Mouse (Mus musculus): Measurements from ENCODE around the gene Rsph1.

The Rsph1 gene

GRCm38 (mm10) chr17:31259145-31259544, 18.0 kb downstream of the Rsph1 start:
- in situ Hi-C loops (cut with MseI, MboI) = loop anchor here (5.0 kb wide), 2 partner anchors 33 to 38 kb away; no protein-coding TSS in a partner anchor

GRCm38 (mm10) chr17:31258310-31258865, 18.8 kb downstream of the Rsph1 start:
- in situ Hi-C loops (cut with MseI, MboI) = loop anchor here (5.0 kb wide), 2 partner anchors 34 to 39 kb away; no protein-coding TSS in a partner anchor

- in situ Hi-C loops (cut with MseI, MboI) = loop anchor here (5.0 kb wide), 2 partner anchors 34 to 39 kb away; no protein-coding TSS in a partner anchor
Observed at GRCm38 (mm10) chr17:31257898-31258297, 19.3 kb downstream of the Rsph1 start.

GRCm38 (mm10) chr17:31257149-31257548, 20.0 kb downstream of the Rsph1 start:
- in situ Hi-C loops (cut with MseI, MboI) = loop anchor here (5.0 kb wide), 2 partner anchors 35 to 40 kb away; no protein-coding TSS in a partner anchor

GRCm38 (mm10) chr17:31254463-31254931, 22.7 kb downstream of the Rsph1 start:
- in situ Hi-C loops (cut with MseI, MboI) = no loop called here

GRCm38 (mm10) chr17:31253951-31254350, 23.2 kb downstream of the Rsph1 start:
- in situ Hi-C loops (cut with MseI, MboI) = no loop called here

GRCm38 (mm10) chr17:31247144-31247543, 30.0 kb downstream of the Rsph1 start:
- in situ Hi-C loops (cut with MseI, MboI) = loop anchor here in 1 of 2 experiments (25.0 kb wide), 1 partner anchor 110 kb away; the partner anchor contains the start of genes Tff2 and Tff3

GRCm38 (mm10) chr17:31245321-31245720, 31.9 kb downstream of the Rsph1 start:
- in situ Hi-C loops (cut with MseI, MboI) = loop anchor here in 1 of 2 experiments (25.0 kb wide), 1 partner anchor 108 kb away; the partner anchor contains the start of genes Tff2 and Tff3

- in situ Hi-C loops (cut with MseI, MboI) = loop anchor here in 1 of 2 experiments (25.0 kb wide), 1 partner anchor 105 kb away; the partner anchor contains the start of genes Tff2 and Tff3
Observed at GRCm38 (mm10) chr17:31242764-31243163, 34.4 kb downstream of the Rsph1 start.

- in situ Hi-C loops (cut with MseI, MboI) = loop anchor here in 1 of 2 experiments (25.0 kb wide), 1 partner anchor 104 kb away; the partner anchor contains the start of genes Tff2 and Tff3
Observed at GRCm38 (mm10) chr17:31241156-31241555, 36.0 kb downstream of the Rsph1 start.

GRCm38 (mm10) chr17:31238234-31239020, 38.8 kb downstream of the Rsph1 start:
- in situ Hi-C loops (cut with MseI, MboI) = loop anchor here in 1 of 2 experiments (25.0 kb wide), 1 partner anchor 101 kb away; the partner anchor contains the start of genes Tff2 and Tff3

GRCm38 (mm10) chr17:31235915-31236314, 41.3 kb downstream of the Rsph1 start:
- in situ Hi-C loops (cut with MseI, MboI) = loop anchor here in 1 of 2 experiments (25.0 kb wide), 1 partner anchor 99 kb away; the partner anchor contains the start of genes Tff2 and Tff3

- in situ Hi-C loops (cut with MseI, MboI) = loop anchor here in 1 of 2 experiments (25.0 kb wide), 1 partner anchor 95 kb away; the partner anchor contains the start of genes Tff2 and Tff3
Observed at GRCm38 (mm10) chr17:31232251-31233010, 44.8 kb downstream of the Rsph1 start.

- in situ Hi-C loops (cut with MseI, MboI) = loop anchor here in 1 of 2 experiments (25.0 kb wide), 1 partner anchor 94 kb away; the partner anchor contains the start of genes Tff2 and Tff3
Observed at GRCm38 (mm10) chr17:31231780-31232179, 45.4 kb downstream of the Rsph1 start.

GRCm38 (mm10) chr17:31226931-31227330, 50.3 kb downstream of the Rsph1 start:
- in situ Hi-C loops (cut with MseI, MboI) = loop anchor here in 1 of 2 experiments (25.0 kb wide), 1 partner anchor 90 kb away; the partner anchor contains the start of genes Tff2 and Tff3

GRCm38 (mm10) chr17:31226368-31226767, 50.8 kb downstream of the Rsph1 start:
- in situ Hi-C loops (cut with MseI, MboI) = loop anchor here in 1 of 2 experiments (25.0 kb wide), 1 partner anchor 89 kb away; the partner anchor contains the start of genes Tff2 and Tff3

GRCm38 (mm10) chr17:31224591-31224990, 52.6 kb downstream of the Rsph1 start:
- in situ Hi-C loops (cut with MseI, MboI) = no loop called here

GRCm38 (mm10) chr17:31223835-31224234, 53.3 kb downstream of the Rsph1 start:
- in situ Hi-C loops (cut with MseI, MboI) = no loop called here

- in situ Hi-C loops (cut with MseI, MboI) = no loop called here
Observed at GRCm38 (mm10) chr17:31222810-31223310, 54.3 kb downstream of the Rsph1 start.

Data from mouse trophoblast stem cell (cell line).